Mouse (Mus musculus): Measurements from ENCODE around the gene Psip1.

Gene Psip1

DNA sequence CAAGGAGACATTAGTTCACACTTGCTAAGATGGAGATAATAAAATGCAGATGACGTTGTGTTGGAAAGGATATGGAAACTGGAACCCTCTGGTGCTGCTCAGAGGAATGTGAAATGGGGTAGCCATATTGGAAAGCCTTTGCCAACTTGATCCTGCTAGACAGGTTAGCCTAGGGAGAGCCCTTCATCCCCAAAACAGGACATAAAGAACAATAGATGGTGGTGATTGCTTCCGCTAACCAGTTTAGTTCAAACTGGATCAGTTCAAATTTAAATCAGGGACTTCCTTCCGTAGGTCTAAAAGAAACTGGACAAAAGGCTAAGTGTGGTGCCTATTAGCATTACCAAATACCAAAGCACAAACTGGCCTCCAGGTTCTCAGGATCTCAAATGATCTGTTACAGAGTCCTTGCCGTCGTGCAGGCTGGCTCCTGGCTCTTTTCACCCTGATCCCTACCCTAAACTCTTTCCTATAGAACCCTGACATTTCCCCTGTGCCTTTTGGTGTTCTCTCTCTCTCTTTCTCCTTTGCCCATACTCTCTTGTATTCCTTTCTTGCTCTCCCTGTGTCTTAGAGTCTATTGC lies 71.9 kb downstream of the Psip1 start:
- DNase-seq: no peak

DNA sequence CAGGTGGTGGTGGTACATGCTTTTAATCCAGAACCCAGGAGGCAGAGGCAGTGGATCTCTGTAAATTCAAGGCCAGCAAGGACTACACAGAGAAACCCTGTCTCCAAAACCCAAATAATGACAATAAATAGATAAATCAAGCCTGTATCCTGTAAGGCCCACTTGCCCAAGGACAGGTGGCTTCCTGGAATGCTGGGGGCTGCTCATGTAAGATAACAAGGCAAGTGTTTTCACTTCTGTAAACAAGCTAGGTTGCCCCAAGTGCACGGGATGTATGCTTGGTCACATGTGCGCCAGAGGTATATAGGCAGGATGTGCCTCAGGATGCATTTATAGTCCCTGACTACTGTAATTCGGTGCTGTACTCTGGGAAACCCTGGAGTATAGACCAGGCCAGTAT lies 74.2 kb downstream of the Psip1 start:
- no peak for DNase-seq

- no peak for DNase-seq
Measured at GRCm38 (mm10) chr4:83409867-83410505, 76.3 kb downstream of the Psip1 start.

GRCm38 (mm10) chr4:83407688-83408087 lies 78.6 kb downstream of the Psip1 start:
- DNase-seq: no peak

All from kidney, postnatal 25 days (tissue).